In the genomic region with DNA sequence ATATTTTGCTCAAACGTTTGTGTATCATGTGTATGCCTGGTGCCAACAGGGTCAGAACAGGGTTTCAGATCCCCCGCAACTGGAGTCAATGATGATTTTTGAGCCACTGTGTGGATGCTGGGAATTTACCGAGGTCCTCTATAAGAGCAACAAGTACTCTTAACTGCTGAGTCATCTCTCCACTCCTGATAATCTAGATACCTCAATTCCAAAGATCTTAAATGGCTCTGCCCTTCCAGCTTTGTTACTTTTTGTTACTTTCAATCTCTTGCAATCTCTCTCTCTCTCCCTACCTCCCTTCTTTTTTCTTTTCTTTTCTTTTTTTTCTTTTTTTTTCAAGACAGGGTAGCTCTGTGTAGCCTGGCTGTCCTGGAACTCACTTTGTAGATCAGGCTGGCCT, we compare ENCODE assay signal across 1 mouse cellular context.
A peak's percentile ranks its signal among the peaks of the same experiment; 100 is the strongest.
TF ChIP-seq lines count a peak whose summit lies in the region.

No protein-coding gene starts in this region.

TF ChIP-seq in MEL, 35 proteins besides CTCF, POLR2A, EP300 and RAD21 (continued from another document):
- TF ChIP-seq MYC (IDR thresholded peaks at IDR 0.05; ENCODE audit: low read depth, low read length), result no peak
- TF ChIP-seq NELFE (IDR thresholded peaks at IDR 0.05; ENCODE audit: low read depth, low read length), result no peak
- peak; percentile 31; the same call in 1 of the 2 replicates for TF ChIP-seq MAFK (IDR thresholded peaks at IDR 0.05; ENCODE audit: borderline replicate concordance, low read depth, low read length)
- TF ChIP-seq UBTF (IDR thresholded peaks at IDR 0.05; ENCODE audit: borderline replicate concordance, insufficient read depth, low read depth, low read length), result no peak
